Mouse (Mus musculus) MEL (cell line): ENCODE results near the gene Lyplal1. TPM values are rescaled to one million over a fixed set of nuclear protein-coding genes. Genes with fewer than 3 reads are reported as not detected.

ENCODE experiments used
- DNase-seq: peaks from one replicate; pipeline ENCODE4 v3.0.0; 2011; ENCODE audit warnings: low read depth, low spot score
- H3K27ac ChIP-seq: 2 replicates; pipeline ENCODE4 v1.5.1; 2012; ENCODE audit warnings: low read depth, mild to moderate bottlenecking, control low read depth, low read length, moderate library complexity; ENCODE audit not compliant: control insufficient read depth
- H3K27me3 ChIP-seq, 2 experiments: fragments of 150-350 bp in 1 of 2; sonication (generic) in 1 of 2; 2 replicates each; pipeline ENCODE4 v1.6.1; 2012; ENCODE audit warnings: low read length in 2 of 2, mild to moderate bottlenecking in 2 of 2, improper control_type of control experiment in 1 of 2, moderate library complexity in 1 of 2; ENCODE audit not compliant: insufficient read depth in 2 of 2, control insufficient read depth in 1 of 2
- H3K36me3 ChIP-seq, 2 experiments: 2 replicates each; pipeline ENCODE4 v1.6.1; 2012 to 2014; ENCODE audit warnings: low read length in 2 of 2, improper control_type of control experiment in 1 of 2, inconsistent platforms in 1 of 2, mild to moderate bottlenecking in 1 of 2; ENCODE audit not compliant: insufficient read depth in 2 of 2, control insufficient read depth in 1 of 2
- H3K4me1 ChIP-seq, 2 experiments: fragments of 150-350 bp in 1 of 2; sonication (generic) in 1 of 2; 2 replicates each; pipeline ENCODE4 v1.6.1; 2012; ENCODE audit warnings: low read length in 2 of 2, improper control_type of control experiment in 1 of 2, mild to moderate bottlenecking in 1 of 2; ENCODE audit not compliant: insufficient read depth in 2 of 2, control insufficient read depth in 1 of 2
- H3K4me3 ChIP-seq, 2 experiments: fragments of 150-350 bp in 1 of 2; sonication (generic) in 1 of 2; 2 replicates each; pipeline ENCODE4 v1.5.1; 2012; ENCODE audit warnings: low read depth in 2 of 2, low read length in 2 of 2, mild to moderate bottlenecking in 2 of 2, moderate library complexity in 2 of 2, control low read depth in 1 of 2, improper control_type of control experiment in 1 of 2; ENCODE audit not compliant: control insufficient read depth in 1 of 2, insufficient read depth in 1 of 2
- H3K79me2 ChIP-seq: 2 replicates; pipeline ENCODE4 v1.6.1; 2012; ENCODE audit warnings: mild to moderate bottlenecking, low read length, moderate library complexity; ENCODE audit not compliant: control insufficient read depth, poor library complexity, insufficient read depth
- H3K9ac ChIP-seq: 2 replicates; pipeline ENCODE4 v1.6.1; 2012; ENCODE audit warnings: low read depth, mild to moderate bottlenecking, control low read depth, low read length, moderate library complexity; ENCODE audit not compliant: control insufficient read depth, poor library complexity, severe bottlenecking
- H3K9me3 ChIP-seq: fragments of 150-350 bp; sonication (generic); replicated peaks from 2 replicates; pipeline ENCODE4 v1.6.1; 2012; ENCODE audit warnings: mild to moderate bottlenecking, low read length, improper control_type of control experiment, moderate library complexity; ENCODE audit not compliant: insufficient read depth
- CHD1 ChIP-seq: IDR thresholded peaks from 2 replicates; pipeline ENCODE4 v1.6.1; 2012; ENCODE audit warnings: low read depth, mild to moderate bottlenecking, inconsistent platforms, low read length, improper control_type of control experiment
- CHD2 ChIP-seq: IDR thresholded peaks from 2 replicates; pipeline ENCODE4 v1.6.1; 2011; ENCODE audit warnings: low read length, improper control_type of control experiment
- CTCF ChIP-seq, 3 experiments: IDR thresholded peaks in 2 of 3; conservative IDR thresholded peaks in 1 of 3; 2 replicates each; pipeline ENCODE4 v1.5.1; 2011 to 2012; ENCODE audit warnings: low read length in 3 of 3, low read depth in 2 of 3, mild to moderate bottlenecking in 2 of 3, improper control_type of control experiment in 1 of 3, inconsistent platforms in 1 of 3, mixed read lengths in 1 of 3, moderate library complexity in 1 of 3; ENCODE audit not compliant: control insufficient read depth in 1 of 3, insufficient read depth in 1 of 3, poor library complexity in 1 of 3, severe bottlenecking in 1 of 3
- E2F4 ChIP-seq: IDR thresholded peaks from 2 replicates; pipeline ENCODE4 v1.6.1; 2011; ENCODE audit warnings: low read depth, low read length, improper control_type of control experiment, borderline replicate concordance
- ELF1 ChIP-seq: IDR thresholded peaks from 2 replicates; pipeline ENCODE4 v1.6.1; 2014; ENCODE audit warnings: low read depth, mild to moderate bottlenecking, inconsistent platforms, low read length, improper control_type of control experiment, moderate library complexity
- EP300 ChIP-seq, 2 experiments: IDR thresholded peaks; 2 replicates each; pipeline ENCODE4 v1.6.1; 2011; ENCODE audit warnings: improper control_type of control experiment in 2 of 2, low read length in 2 of 2, low read depth in 1 of 2, mild to moderate bottlenecking in 1 of 2
- ETS1 ChIP-seq: IDR thresholded peaks from 2 replicates; pipeline ENCODE4 v1.6.1; 2012; ENCODE audit warnings: low read depth, mild to moderate bottlenecking, inconsistent platforms, low read length, improper control_type of control experiment, moderate library complexity
- GABPA ChIP-seq: IDR thresholded peaks from 2 replicates; pipeline ENCODE4 v1.6.1; 2012; ENCODE audit warnings: low read depth, mild to moderate bottlenecking, inconsistent platforms, low read length, improper control_type of control experiment, moderate library complexity
- HCFC1 ChIP-seq: IDR thresholded peaks from 2 replicates; pipeline ENCODE4 v1.6.1; 2012; ENCODE audit warnings: low read depth, mild to moderate bottlenecking, inconsistent platforms, low read length, improper control_type of control experiment, moderate library complexity
- MAZ ChIP-seq: IDR thresholded peaks from 2 replicates; pipeline ENCODE4 v1.6.1; 2012; ENCODE audit warnings: low read depth, mild to moderate bottlenecking, inconsistent platforms, low read length, improper control_type of control experiment
- MEF2A ChIP-seq: IDR thresholded peaks from 2 replicates; pipeline ENCODE4 v1.6.1; 2014; ENCODE audit warnings: low read depth, mild to moderate bottlenecking, inconsistent platforms, low read length, improper control_type of control experiment; ENCODE audit not compliant: poor library complexity, insufficient replicate concordance, severe bottlenecking; ENCODE audit errors: extremely low read depth
- MYB ChIP-seq: IDR thresholded peaks from 2 replicates; pipeline ENCODE4 v1.6.1; 2011; ENCODE audit warnings: mild to moderate bottlenecking, low read depth, low read length, improper control_type of control experiment
- NELFE ChIP-seq: IDR thresholded peaks from 2 replicates; pipeline ENCODE4 v1.6.1; 2011; ENCODE audit warnings: low read depth, low read length, improper control_type of control experiment
- NRF1 ChIP-seq: IDR thresholded peaks from 2 replicates; pipeline ENCODE4 v1.6.1; 2014; ENCODE audit warnings: low read depth, mild to moderate bottlenecking, inconsistent platforms, low read length, improper control_type of control experiment, moderate library complexity; ENCODE audit not compliant: poor library complexity, insufficient read depth, severe bottlenecking
- POLR2A ChIP-seq, 2 experiments: IDR thresholded peaks; 2 replicates each; pipeline ENCODE4 v1.6.1; 2011 to 2012; ENCODE audit warnings: low read length in 2 of 2, mild to moderate bottlenecking in 2 of 2, control low read depth in 1 of 2, improper control_type of control experiment in 1 of 2, low read depth in 1 of 2, moderate library complexity in 1 of 2; ENCODE audit not compliant: control insufficient read depth in 1 of 2, insufficient read depth in 1 of 2, poor library complexity in 1 of 2
- POLR2AphosphoS2 ChIP-seq: IDR thresholded peaks from 2 replicates; pipeline ENCODE4 v1.6.1; 2011; ENCODE audit warnings: low read length, improper control_type of control experiment
- POLR2AphosphoS5 ChIP-seq: IDR thresholded peaks from 2 replicates; pipeline ENCODE4 v1.6.1; 2012; ENCODE audit warnings: low read depth, borderline replicate concordance, mild to moderate bottlenecking, inconsistent platforms, low read length, moderate library complexity, mixed read lengths
- RCOR1 ChIP-seq: IDR thresholded peaks from 2 replicates; pipeline ENCODE4 v1.6.1; 2012; ENCODE audit warnings: low read depth, mild to moderate bottlenecking, inconsistent platforms, low read length, improper control_type of control experiment
- SIN3A ChIP-seq: IDR thresholded peaks from 2 replicates; pipeline ENCODE4 v1.6.1; 2012; ENCODE audit warnings: low read length, improper control_type of control experiment, inconsistent platforms
- SMC3 ChIP-seq: IDR thresholded peaks from 2 replicates; pipeline ENCODE4 v1.6.1; 2011; ENCODE audit warnings: low read depth, low read length, improper control_type of control experiment
- TAL1 ChIP-seq: IDR thresholded peaks from 2 replicates; pipeline ENCODE4 v1.6.1; 2012; ENCODE audit warnings: mild to moderate bottlenecking, inconsistent platforms, low read length, moderate library complexity, mixed read lengths
- UBTF ChIP-seq: IDR thresholded peaks from 2 replicates; pipeline ENCODE4 v1.6.1; 2012; ENCODE audit warnings: low read depth, mild to moderate bottlenecking, inconsistent platforms, low read length, improper control_type of control experiment, moderate library complexity, borderline replicate concordance; ENCODE audit not compliant: insufficient read depth
- USF2 ChIP-seq, 2 experiments: IDR thresholded peaks; 2 replicates each; pipeline ENCODE4 v1.6.1; 2011 to 2012; ENCODE audit warnings: improper control_type of control experiment in 2 of 2, low read length in 2 of 2, borderline replicate concordance in 1 of 2, inconsistent platforms in 1 of 2, low read depth in 1 of 2, mild to moderate bottlenecking in 1 of 2; ENCODE audit not compliant: insufficient read depth in 1 of 2
- ZKSCAN1 ChIP-seq: IDR thresholded peaks from 2 replicates; pipeline ENCODE4 v1.6.1; 2012; ENCODE audit warnings: low read depth, mild to moderate bottlenecking, inconsistent platforms, low read length, improper control_type of control experiment, moderate library complexity
- ZNF384 ChIP-seq: IDR thresholded peaks from 2 replicates; pipeline ENCODE4 v1.6.1; 2012; ENCODE audit warnings: low read depth, mild to moderate bottlenecking, inconsistent platforms, low read length, improper control_type of control experiment
- polyA plus RNA-seq, 2 experiments: library from polyadenylated mRNA; stranded (reverse) in 1 of 2; unstranded in 1 of 2; fragments of >175 nt in 1 of 2; fragments of >200 nt in 1 of 2; gene quantifications; 2 replicates each; pipeline versions ENCODE4 v1.2.1 to v1.2.4; 2012; ENCODE audit warnings: low replicate concordance in 2 of 2, low read depth in 1 of 2; ENCODE audit not compliant: insufficient read length in 2 of 2, insufficient read depth in 1 of 2, missing spikeins in 1 of 2
- total RNA-seq: library from RNA; depleted of rRNA; stranded (reverse); fragments of 300-350 nt; gene quantifications from 2 replicates; pipeline ENCODE4 v1.2.3, GENCODE M21; 2012

Lyplal1 gene
- total and polyA plus RNA-seq, 3 experiments: not detected

GRCm38 (mm10) chr1:186123690-186124089, 6.6 kb upstream of the Lyplal1 start:
- Histone ChIP-seq H3K27me3 (no peaks in the 10 kb centered on the region), H3K9ac (no peak overlapping the region), H3K9me3 (no peaks in the 10 kb centered on the region), H3K36me3 (no peaks in the 10 kb centered on the region), H3K4me1 (no peaks in the 10 kb centered on the region), H3K27ac (no peak overlapping the region), H3K4me3 (no peak overlapping the region), H3K79me2 (no peaks in the 10 kb centered on the region)
- no peak for DNase-seq
- TF ChIP-seq POLR2AphosphoS5: no peak
- TF ChIP-seq SMC3: no peak
- TF ChIP-seq ELF1: no peak
- no peak for TF ChIP-seq NELFE
- TF ChIP-seq MYB: no peak
- TF ChIP-seq CTCF (IDR thresholded peaks at IDR 0.05 in 2 of 3, conservative IDR thresholded peaks at IDR 0.05 in 1 of 3; ENCODE audit: control insufficient read depth in 1 of 3, insufficient read depth in 1 of 3, low read depth in 2 of 3, low read length in 3 of 3, poor library complexity in 1 of 3, severe bottlenecking in 1 of 3): no peak
- no peak for TF ChIP-seq TAL1
- TF ChIP-seq HCFC1: no peak
- TF ChIP-seq EP300 (IDR thresholded peaks at IDR 0.05; ENCODE audit: low read depth in 1 of 2, low read length in 2 of 2): no peak
- TF ChIP-seq ETS1: no peak
- no peak for TF ChIP-seq POLR2A (IDR thresholded peaks at IDR 0.05; ENCODE audit: control insufficient read depth in 1 of 2, insufficient read depth in 1 of 2, low read depth in 1 of 2, low read length in 2 of 2, poor library complexity in 1 of 2)
- no peak for TF ChIP-seq CHD1
- TF ChIP-seq CHD2: no peak
- no peak for TF ChIP-seq ZNF384
- TF ChIP-seq E2F4: no peak
- no peak for TF ChIP-seq MAZ
- no peak for TF ChIP-seq ZKSCAN1

GRCm38 (mm10) chr1:186119856-186120255, 2.7 kb upstream of the Lyplal1 start:
- no peak for DNase-seq
- Histone ChIP-seq H3K27me3 (no peaks in the 10 kb centered on the region), H3K27ac (no peak overlapping the region), H3K9me3 (no peaks in the 10 kb centered on the region), H3K4me1 (no peaks in the 10 kb centered on the region), H3K79me2 (no peaks in the 10 kb centered on the region), H3K36me3 (no peaks in the 10 kb centered on the region), H3K4me3 (no peak overlapping the region)
- no peak for TF ChIP-seq USF2 (IDR thresholded peaks at IDR 0.05; ENCODE audit: borderline replicate concordance in 1 of 2, insufficient read depth in 1 of 2, low read depth in 1 of 2, low read length in 2 of 2)
- no peak for TF ChIP-seq RCOR1
- TF ChIP-seq GABPA: no peak
- TF ChIP-seq HCFC1: no peak
- TF ChIP-seq CHD1: no peak
- no peak for TF ChIP-seq NRF1
- TF ChIP-seq UBTF: no peak
- no peak for TF ChIP-seq ELF1
- TF ChIP-seq ZNF384: no peak
- no peak for TF ChIP-seq POLR2AphosphoS2
- no peak for TF ChIP-seq SIN3A
- no peak for TF ChIP-seq CHD2
- TF ChIP-seq SMC3: no peak
- TF ChIP-seq MEF2A: no peak
- TF ChIP-seq EP300 (IDR thresholded peaks at IDR 0.05; ENCODE audit: low read depth in 1 of 2, low read length in 2 of 2): no peak
- TF ChIP-seq, all 39 proteins: peak for 0
- H3K9ac ChIP-seq: no peak overlapping the region
